Mouse (Mus musculus) MEL-GATA-1-ER (cell line): Measurements from ENCODE around the gene Gcnt3.
"Not testable (repeated sequence)": the region's sequence is repeated elsewhere in the genome, so short reads cannot be mapped to it uniquely, and the experiment has no call there.

Experiments
- DNase-seq: peaks from one replicate; pipeline ENCODE4 v3.0.0-alpha.2; 2012; ENCODE audit warnings: low read depth; ENCODE audit errors: extremely low read depth

Gcnt3 gene

GRCm38 (mm10) chr9:70044865-70045264 is 7.0 kb upstream of the Gcnt3 start:
- DNase-seq, result no peak

GRCm38 (mm10) chr9:70042935-70043334 is 5.0 kb upstream of the Gcnt3 start:
- no peak for DNase-seq

DNA sequence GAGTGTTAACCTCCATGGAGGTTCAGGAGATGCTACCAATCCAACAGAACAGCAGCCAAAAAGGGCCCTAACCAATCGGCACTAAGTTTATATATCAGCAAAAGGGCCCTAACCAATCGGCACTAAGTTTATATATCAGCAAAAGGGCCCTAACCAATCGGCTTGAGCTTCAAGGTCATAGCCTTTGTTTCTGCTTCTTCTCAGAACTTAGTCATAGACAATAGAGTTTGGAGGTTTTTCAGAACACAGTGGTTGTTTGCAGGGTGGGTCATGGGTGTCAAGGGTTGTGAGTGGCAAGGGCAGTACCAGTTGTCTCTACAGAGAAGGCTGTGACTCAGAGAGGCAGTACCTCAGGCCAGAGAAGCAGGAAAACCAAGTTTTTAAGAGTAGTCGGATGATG is 4.2 kb upstream of the Gcnt3 start:
- DNase-seq, result no peak

DNA sequence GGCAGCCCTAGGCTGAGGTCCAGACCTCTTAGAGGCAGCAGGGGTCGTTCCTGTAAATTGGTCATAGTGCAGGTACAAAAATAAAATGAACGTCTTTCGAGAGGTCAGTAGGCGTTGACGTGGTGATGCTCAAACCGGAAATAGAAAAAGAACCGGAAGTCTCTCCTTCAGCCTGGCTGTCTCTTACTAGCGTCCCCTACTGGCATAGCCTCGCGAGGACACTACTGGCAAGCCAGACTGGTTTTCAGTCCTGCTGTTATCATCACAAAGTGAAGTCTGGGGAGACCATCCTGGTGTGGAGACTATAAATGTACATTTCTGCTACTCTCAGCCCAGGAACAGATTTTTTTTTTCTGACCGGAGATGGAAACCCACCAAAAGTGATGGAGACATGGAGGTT is 2.7 kb upstream of the Gcnt3 start:
- no peak for DNase-seq

- DNase-seq, result no peak
Observed at GRCm38 (mm10) chr9:70039597-70040385, 1.9 kb upstream of the Gcnt3 start.

GRCm38 (mm10) chr9:70036646-70037045 is 1.2 kb downstream of the Gcnt3 start:
- DNase-seq, result no peak

DNA sequence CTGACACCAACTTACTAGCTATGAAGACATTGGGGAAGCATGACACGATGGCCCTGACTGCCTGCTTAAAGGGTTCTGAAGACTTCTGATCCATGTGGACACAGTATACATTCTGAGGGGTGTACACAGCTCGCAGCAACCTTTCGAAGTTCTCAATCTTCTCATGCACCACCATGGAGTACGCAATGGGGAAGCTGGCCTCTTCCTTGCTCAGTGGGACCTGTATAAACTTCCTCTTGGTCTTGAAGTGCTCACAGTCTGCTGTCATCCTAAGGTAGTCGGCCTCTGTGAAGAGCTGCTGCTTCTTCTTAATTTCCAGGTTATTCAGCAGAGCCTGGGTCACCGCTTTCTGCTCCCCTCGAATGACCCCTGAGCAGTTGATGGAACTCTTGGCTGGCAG is 3.2 kb downstream of the Gcnt3 start:
- DNase-seq, result no peak

- no peak for DNase-seq
Observed at GRCm38 (mm10) chr9:70033056-70033455, 4.8 kb downstream of the Gcnt3 start.

DNA sequence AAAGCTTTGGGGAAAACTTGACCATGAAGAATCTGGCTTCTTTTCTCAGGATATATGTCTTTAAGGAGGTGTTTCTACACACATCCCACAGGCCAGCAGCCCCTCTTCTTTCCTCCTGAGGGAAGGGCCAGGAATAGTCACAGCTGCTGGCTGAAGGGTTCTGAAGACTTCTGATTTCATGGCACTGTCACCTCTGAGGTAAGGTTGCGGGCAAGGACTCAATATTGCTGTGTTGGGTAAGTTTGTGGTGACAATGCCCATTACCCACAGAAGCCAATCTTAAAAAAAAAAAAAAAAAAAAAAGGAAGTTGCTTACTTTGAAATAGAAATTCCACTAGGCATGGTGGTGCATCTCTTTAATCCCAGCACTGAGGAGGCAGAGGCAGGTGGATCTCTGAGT is 5.7 kb downstream of the Gcnt3 start:
- no peak for DNase-seq

DNA sequence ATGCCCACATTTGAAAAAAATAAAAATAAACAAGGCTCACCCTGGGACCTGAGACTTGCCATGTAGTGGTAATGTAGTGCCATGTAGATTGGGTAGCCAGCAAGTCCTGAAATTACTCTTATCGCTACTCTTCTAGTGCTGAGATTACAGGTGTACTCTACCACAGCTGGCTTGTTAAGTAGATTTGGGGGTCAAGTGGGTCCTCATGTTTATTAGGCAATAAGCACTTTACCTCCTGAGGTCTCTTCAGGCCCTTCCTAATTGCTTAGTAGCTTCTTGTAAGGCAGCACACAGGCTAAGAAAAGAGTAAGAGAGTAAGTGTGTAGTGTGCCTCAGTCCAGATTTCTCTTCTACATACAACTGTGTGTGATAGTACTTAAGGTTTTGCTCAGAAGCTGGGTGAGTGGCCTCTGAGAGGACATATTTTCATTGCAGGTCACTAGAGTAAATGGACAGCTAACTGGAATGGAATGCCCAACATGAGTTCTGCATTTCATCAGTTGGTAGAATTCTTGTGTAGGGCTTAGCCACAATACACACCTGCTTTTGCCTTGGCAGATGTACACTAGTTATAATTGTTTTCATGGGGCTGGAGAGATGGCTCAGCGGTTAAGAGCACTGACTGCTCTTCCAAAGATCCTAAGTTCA is 12.4 kb downstream of the Gcnt3 start:
- no peak for DNase-seq

GRCm38 (mm10) chr9:70024648-70025047 is 13.2 kb downstream of the Gcnt3 start:
- no peak for DNase-seq

DNA sequence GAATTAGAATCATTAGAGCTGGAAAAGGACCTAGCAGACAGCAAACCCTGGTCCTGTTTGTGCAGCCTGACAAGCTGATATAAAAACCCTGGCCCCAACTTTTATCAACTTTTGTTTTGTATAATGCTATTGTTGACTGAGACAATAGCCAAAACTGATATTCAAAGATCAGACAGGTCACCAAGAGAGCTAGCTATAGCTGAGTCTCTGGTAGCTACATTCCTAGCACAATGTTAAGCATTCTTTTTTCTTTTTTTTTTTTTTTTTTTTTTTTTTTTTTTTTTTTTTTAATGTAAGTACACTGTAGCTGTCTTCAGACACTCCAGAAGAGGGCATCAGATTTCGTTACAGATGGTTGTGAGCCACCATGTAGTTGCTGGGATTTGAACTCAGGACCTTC is 14.3 kb downstream of the Gcnt3 start:
- DNase-seq, result not testable (repeated sequence)

DNA sequence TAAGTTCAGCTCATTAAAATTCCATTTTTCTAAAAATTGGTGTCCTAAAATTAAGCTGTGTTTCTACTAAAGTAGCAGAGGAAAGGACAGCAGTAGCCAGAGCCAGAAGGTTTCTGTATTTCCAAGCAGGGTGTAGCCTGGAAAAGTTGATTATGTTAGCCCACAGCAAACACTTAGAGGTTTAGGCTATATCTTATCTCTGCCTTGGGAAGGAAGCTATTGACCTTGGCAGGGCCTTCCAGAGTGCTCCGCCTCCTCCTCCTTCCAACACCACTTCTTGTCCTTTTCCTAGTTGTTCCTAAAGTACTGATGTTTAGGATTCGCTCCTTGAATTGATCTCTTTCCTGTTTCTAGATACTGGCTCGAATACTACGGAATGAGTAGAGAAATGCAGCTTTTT is 15.8 kb downstream of the Gcnt3 start:
- DNase-seq, result no peak

GRCm38 (mm10) chr9:70021610-70022009 is 16.3 kb downstream of the Gcnt3 start:
- DNase-seq, result no peak

- no peak for DNase-seq
Observed at GRCm38 (mm10) chr9:70018879-70019278, 19.0 kb downstream of the Gcnt3 start.

DNA sequence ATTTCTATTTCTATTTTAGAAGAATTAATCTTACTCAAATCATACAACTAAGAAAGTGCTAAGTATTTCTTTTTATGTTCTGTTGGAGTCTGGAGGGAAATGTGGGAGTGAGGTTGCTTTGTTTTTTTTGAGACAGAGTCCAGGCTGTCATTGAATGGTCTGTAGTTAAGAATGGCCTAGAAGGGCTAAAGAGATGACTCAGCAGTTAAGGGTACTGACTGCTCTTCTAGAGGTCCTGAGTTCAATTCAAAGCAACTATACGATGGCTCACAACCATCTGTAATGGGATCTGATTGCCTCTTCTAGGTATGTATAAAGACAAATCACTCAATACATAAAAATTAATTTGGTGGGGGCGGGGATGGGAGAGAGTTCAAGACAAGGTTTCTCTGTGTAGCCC is 22.3 kb downstream of the Gcnt3 start:
- DNase-seq, result no peak

DNA sequence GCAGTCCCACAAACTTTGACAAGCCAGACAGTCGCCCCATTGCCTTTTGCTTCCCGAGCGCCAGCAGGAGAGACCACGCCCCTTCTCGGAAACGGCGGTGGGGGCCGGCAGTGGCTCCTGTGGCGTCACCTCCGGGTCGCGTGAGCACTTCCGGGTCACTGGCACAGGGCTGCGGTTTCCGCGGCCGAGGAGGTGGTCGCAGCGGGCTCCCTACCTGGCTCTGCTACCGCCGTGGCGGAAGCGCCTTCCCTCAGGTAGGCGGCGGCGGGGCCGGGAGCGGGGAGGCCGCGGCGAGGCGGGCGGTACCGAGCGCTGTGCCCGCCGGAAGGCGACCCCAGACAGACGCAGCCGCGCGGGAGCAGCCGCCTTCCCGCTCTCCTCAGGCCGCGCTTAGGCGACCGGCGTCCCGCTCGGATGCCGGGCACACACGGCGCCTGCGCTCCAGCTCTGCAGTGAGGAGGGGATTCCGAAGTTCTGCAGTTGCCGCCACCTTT is 25.4 kb downstream of the Gcnt3 start, which contains the start of gene Gtf2a2:
Gene Gtf2a2 (plus strand): TSS at position 143 of the 494 bp plus-strand sequence.
- DNase-seq, result no peak

DNA sequence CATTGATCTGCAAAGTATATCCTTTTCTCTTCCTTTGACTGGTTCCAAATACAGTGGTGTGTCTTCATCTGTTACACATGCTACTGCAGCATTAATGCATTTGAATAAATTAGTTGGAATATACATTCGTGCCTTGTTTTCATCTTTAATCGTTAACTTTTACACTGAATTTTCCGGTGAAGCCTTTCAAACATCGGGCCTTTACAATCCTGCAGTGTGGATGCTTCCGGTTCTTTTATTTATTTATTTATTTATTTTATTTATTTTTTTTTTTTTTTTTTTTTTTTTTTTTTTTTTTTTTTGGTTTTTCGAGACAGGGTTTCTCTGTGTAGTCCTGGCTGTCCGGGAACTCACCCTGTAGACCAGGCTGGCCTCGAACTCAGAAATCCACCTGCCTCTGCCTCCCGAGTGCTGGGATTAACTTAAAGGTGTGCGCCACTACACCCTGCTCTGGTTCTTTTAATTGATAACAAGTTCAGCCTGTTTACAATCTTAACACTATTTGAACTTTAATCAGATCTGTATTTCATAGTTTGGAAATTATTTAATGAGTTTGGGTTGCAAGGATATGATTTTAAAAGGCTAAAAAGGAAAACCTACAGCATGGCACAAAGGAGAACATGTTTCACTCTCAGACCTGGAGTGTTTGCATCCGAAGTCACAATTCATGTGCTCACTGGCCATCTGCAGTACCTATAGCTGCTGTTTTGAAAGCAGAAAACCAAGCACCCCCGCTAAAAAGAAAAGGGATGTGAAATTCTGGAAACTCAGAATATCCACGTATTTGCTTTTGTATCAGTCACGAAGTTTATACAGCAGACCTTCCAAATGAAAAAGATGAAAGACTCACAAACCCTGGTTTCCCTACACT is 26.1 kb downstream of the Gcnt3 start:
- no peak for DNase-seq

DNA sequence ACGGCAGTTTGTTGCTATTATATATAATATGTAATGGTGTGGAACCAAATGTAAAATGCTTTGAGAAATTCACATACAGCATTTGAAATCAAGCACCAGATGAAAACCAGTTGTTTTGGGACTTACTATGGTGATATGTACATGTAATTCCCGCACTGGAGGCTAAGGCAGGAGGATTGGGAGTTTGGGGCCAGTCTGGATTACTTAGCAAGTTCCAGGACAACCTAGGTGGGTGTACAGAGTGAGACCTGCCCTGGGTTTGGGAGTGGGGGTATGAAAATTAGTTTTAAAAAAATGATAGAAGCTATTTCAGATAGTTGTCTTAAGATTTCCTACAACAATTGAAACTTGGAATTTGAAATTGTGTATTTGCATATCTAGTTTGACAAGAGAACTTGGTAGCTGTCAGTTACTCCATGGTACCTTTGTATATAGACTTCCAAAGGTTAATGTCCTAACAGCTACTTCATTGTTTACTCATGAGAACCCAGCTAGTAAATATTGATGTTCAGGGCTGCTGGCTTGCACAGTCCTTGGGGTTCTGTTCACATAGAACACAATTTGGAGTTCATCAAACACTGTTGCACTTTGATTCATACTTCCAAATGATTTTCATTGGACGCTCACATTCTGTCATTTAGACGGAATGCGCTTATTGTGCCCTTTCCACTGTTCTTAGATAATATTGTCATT is 27.0 kb downstream of the Gcnt3 start:
- no peak for DNase-seq

GRCm38 (mm10) chr9:70009754-70010304 is 28.1 kb downstream of the Gcnt3 start:
- peak; percentile 82 for DNase-seq
